Mouse (Mus musculus) CH12F3 (cell line): ENCODE data around the gene Ube2h.

Experiments used
- in situ Hi-C: fragments of 300-500 bp; cut with MboI; formaldehyde crosslinking; loops from 2 replicates; pipeline ENCODE4 v1.14.3; 2020; ENCODE audit warnings: low sequenced_read_pairs

Gene Ube2h

DNA sequence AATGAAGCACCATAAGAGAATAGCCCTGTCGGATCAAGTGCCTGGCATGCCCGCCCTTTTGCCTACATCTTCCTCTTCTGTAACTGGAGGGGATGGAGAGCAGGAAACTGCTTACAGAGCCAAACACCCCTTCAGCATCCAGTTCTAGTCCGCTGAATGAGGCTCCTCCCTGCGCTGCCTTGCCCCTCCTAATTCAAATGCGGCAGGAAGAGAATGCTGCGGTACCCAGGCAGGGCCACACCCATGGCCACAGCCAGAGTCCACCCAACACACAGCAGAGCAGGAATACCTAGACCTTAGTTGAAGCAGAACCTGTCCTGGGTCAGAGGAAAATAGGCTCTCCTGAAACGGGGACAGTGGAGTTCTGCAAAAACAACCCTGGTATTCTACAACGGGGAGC, 133.1 kb downstream of the Ube2h start:
- in situ Hi-C loops: no loop called here

DNA sequence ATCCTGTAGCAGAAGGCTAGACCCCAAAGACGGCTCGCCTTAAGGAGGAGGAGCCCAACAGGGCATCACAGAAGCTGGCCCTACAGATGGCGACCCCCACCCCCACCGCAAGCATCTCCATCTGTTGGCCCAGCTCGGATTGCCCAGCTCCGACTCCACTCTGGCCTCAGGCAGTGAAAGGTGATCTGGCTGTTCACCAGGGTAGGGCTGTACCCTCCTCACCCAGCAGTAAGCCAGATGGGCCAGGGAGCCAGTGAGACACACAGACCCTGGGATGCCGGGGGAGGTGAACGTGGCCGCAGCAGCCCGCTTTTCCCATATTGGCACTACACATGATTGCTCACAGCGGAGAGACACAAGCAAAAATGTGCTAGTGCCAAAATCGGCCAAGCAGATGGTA, 135.2 kb downstream of the Ube2h start:
- in situ Hi-C loops: no loop called here

DNA sequence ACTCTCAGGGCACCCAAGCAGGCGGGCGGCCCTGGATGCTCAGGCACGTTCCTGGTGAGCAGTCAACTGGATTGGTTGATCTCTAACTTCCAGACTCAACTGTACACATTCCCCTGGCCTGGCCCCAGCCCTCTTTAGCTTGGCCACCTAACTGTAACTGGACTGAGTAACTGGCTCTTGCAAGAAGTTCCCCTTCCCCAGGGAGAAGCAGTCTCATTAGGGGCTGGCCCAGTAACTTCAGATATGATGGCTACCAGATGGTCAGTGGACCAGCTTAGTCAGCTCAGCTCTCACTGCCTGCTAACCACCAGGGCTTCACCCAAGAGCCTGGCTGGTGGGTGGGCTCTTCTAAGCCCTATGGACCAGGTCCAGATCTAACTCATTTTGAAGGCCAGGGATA, 136.1 kb downstream of the Ube2h start:
- in situ Hi-C loops: no loop called here

DNA sequence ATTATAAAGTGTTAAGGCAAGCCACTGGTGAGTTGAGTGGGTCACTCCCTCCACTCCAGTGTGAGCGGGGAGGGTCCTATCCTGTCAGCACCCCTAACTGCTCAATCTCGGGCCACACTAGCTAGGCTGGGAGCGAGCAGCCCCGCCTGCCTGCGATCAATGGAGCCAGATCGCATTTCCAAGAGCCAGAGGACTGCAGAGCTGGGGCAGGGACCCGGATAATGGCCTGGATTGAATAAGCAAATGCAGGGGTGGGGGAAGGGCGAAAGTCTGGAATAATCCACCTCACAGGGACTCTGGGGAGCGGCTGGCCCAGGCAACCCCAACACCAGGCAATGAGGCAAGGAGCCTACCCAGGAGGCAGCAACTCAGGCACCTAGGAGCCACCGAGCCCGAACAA, 137.1 kb downstream of the Ube2h start:
- in situ Hi-C loops: no loop called here

DNA sequence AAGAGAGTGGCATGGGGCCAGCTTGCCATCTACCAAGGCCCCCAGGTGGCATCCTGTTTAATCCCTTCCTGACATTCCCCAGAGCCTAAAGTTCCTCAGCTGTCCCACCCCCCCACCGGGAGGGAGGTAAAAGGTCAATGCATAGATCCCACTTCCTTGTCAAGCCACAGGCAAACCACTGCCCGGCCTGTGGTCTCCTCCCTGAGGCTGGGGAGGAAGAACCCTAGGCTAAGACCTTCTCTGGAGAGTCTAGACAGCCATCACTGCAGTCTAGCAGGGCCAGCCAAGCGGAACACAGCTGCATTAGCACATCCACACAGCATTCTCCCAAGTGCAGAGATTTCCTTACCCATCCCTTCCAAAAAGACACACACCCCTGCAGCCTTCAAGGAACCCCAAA, 138.0 kb downstream of the Ube2h start:
- in situ Hi-C loops: no loop called here

DNA sequence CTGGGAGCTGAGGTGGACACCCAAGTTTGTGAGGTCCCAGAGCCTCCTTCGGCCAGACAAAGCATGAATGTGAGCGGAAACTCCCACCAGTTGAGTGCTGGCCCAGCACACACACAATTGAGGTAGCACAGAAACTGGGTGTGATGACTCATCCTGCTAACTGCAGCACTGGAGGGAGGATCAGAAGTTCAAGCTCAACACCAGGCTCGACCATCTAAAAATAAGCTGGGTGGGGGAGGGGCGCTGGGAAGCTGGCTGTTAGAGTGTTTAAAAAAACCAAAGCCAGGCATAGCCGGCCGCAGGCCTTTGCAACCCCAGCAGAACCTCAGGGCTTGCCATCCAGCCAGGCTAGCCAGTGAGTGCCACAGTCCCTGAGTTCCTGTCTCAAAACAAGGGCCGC, 142.2 kb downstream of the Ube2h start:
- in situ Hi-C loops: no loop called here

DNA sequence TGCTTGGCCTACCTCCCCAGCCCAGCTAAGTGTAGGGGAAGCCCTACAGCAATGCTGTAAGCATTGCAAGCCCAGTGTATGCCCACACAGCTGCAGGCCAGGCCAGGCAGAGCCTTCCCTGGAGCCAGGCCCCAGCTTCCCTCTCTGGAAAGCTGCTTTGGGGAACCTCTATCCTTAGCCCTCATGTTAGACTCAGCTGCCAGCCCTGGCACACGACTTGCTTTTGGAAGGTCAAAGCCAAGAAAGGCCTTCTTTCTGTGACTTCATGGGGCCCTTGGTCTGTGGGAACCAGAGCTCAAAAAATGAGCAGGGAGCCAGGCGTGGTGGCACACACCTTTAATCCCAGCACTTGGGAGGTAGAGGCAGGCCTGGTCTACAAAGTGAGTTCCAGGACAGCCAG, 142.7 kb downstream of the Ube2h start:
- in situ Hi-C loops: no loop called here
